Mouse (Mus musculus) myocyte (in vitro differentiated cells): ENCODE data around the gene Speg.

Source experiments
- E2F4 ChIP-seq: IDR thresholded peaks from one replicate; pipeline ENCODE4 v1.6.1; 2011; ENCODE audit warnings: mild to moderate bottlenecking, control low read depth, moderate library complexity; ENCODE audit not compliant: insufficient read depth
- MYOG ChIP-seq, 3 experiments: IDR thresholded peaks; one replicate each; pipeline ENCODE4 v1.6.1; 2011; ENCODE audit warnings: control low read depth in 2 of 3, low read depth in 2 of 3, mild to moderate bottlenecking in 2 of 3; ENCODE audit not compliant: insufficient read length in 2 of 3, control insufficient read depth in 1 of 3, insufficient read depth in 1 of 3
- POLR2A ChIP-seq: IDR thresholded peaks from one replicate; pipeline ENCODE4 v1.6.1; 2011; ENCODE audit warnings: low read depth, mild to moderate bottlenecking, control low read depth, moderate library complexity; ENCODE audit not compliant: insufficient read length
- POLR2AphosphoS2 ChIP-seq: IDR thresholded peaks from one replicate; pipeline ENCODE4 v1.6.1; 2011; ENCODE audit warnings: low read depth, control low read depth; ENCODE audit not compliant: insufficient read length
- TCF12 ChIP-seq: IDR thresholded peaks from one replicate; pipeline ENCODE4 v1.6.1; 2011; ENCODE audit warnings: mild to moderate bottlenecking, control low read depth; ENCODE audit not compliant: poor library complexity, insufficient read depth, severe bottlenecking
- USF1 ChIP-seq: IDR thresholded peaks from one replicate; pipeline ENCODE4 v1.6.1; 2011; ENCODE audit warnings: low read depth, mild to moderate bottlenecking, control low read depth, moderate library complexity

GRCm38 (mm10) chr1:75425796-75426471, 50.8 kb downstream of the Speg start:
- TF ChIP-seq POLR2A (no peak), POLR2AphosphoS2 (no peak), USF1 (no peak), E2F4 (no peak), TCF12 (no peak), MYOG (IDR thresholded peaks at IDR 0.05; ENCODE audit: control insufficient read depth in 1 of 3, insufficient read depth in 1 of 3, insufficient read length in 2 of 3, low read depth in 2 of 3) (no peak)
